ENCODE assay signal across 8 mouse cellular contexts in the genomic region with DNA sequence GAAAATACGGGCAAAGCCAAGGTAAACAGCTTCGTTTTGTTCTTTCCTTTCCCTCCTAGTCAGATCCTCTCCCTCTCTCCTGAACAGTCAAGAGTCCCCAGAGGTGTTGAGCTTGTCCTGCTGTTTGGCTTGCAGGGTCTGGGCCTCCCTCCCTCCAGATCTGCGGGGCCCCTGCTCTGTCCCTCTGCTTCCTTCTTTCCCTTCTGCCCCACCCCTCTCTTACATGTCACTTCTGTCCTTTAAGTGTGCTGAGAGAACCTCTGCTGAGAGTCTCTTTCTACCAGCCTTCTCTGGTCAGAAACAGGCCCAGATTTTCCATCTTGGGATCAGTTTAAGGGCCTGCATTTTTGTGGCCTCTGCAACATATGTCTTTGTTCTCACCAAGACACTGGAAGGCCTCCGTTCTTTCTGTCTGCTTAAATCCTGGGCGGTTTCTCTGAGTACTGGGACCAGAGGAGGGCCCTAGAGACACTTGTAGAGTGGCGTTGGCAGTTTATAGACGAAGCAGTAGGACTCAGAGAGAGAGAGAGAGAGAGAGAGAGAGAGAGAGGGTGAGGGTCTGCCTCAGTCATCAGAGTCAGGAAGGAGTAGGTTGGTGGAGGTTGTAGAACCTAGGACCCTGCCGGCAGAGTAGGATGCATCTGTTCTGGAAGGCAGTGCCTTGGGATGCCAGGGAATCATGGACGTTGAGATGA. TPM values are rescaled to one million over a fixed set of nuclear protein-coding genes. Genes with fewer than 3 reads are reported as not detected.
DNase-seq lines count a peak whose midpoint lies in the region; ATAC-seq and TF ChIP-seq lines count a peak whose summit lies in the region.

No protein-coding gene starts in this region.

- no peaks in the 10 kb centered on the region for H3K9me3 ChIP-seq in intestine, postnatal 0 days (ENCODE audit: control insufficient read depth)
- H3K9me3 ChIP-seq in midbrain, embryonic 13.5 days = no peaks in the 10 kb centered on the region

- peak overlapping the region; percentile 55 for H3K9ac ChIP-seq in intestine, postnatal 0 days (ENCODE audit: low read depth, low read length)
- peak overlapping the region; percentile 89 for H3K9ac ChIP-seq in midbrain, embryonic 13.5 days (replicated peaks)

- H3K27me3 ChIP-seq in intestine, postnatal 0 days (replicated peaks; ENCODE audit: control insufficient read depth, insufficient read depth, low read length) = no peaks in the 10 kb centered on the region
- no peaks in the 10 kb centered on the region for H3K27me3 ChIP-seq in midbrain, embryonic 13.5 days

- ATAC-seq in intestine, postnatal 0 days = peak; percentile 36; the same call in 1 of the 2 replicates
- peak; percentile 38 for ATAC-seq in midbrain, embryonic 13.5 days

- H3K4me1 ChIP-seq in embryonic fibroblast, embryonic 13.5 days (ENCODE audit: control insufficient read depth, insufficient read depth, low read length) = peaks cover 6% of the 10 kb centered on the region; the same call in 1 of the 2 replicates
- H3K4me1 ChIP-seq in intestine, postnatal 0 days (replicated peaks; ENCODE audit: control insufficient read depth, insufficient read depth, low read length) = 0 out of 2 replicates have a peak, but pooled peaks cover 8% of the 10 kb centered on the region
- peaks cover 62% of the 10 kb centered on the region for H3K4me1 ChIP-seq in midbrain, embryonic 13.5 days (replicated peaks)

- peak overlapping the region; percentile 87 for H3K27ac ChIP-seq in embryonic fibroblast, embryonic 13.5 days (ENCODE audit: insufficient read depth, low read length)
- H3K27ac ChIP-seq in intestine, postnatal 0 days (ENCODE audit: low read depth, low read length) = peak overlapping the region; percentile 79
- peak overlapping the region; percentile 90 for H3K27ac ChIP-seq in midbrain, embryonic 13.5 days

- no peak; the same call in 1 of the 2 replicates for TF ChIP-seq POLR2A in embryonic fibroblast, embryonic 13.5 days (IDR thresholded peaks at IDR 0.05; ENCODE audit: low read depth, low read length)

- TF ChIP-seq CTCF in embryonic fibroblast, embryonic 13.5 days (IDR thresholded peaks at IDR 0.05; ENCODE audit: borderline replicate concordance, insufficient read depth, low read length) = no peak
- TF ChIP-seq CTCF in intestine, postnatal 0 days (IDR thresholded peaks at IDR 0.05; ENCODE audit: low read depth) = no peak

- WGBS in intestine, postnatal 0 days = 1% methylated on average over 9 of the region's 9 CpGs
- 0% methylated on average over 9 of the region's 9 CpGs for WGBS in midbrain, embryonic 13.5 days

- H3K36me3 ChIP-seq in intestine, postnatal 0 days (ENCODE audit: control insufficient read depth, insufficient read depth) = no peaks in the 10 kb centered on the region
- H3K36me3 ChIP-seq in midbrain, embryonic 13.5 days = no peaks in the 10 kb centered on the region

- H3K4me3 ChIP-seq in embryonic fibroblast, embryonic 13.5 days (ENCODE audit: insufficient read depth, low read length) = peak overlapping the region; percentile 76
- peak overlapping the region; percentile 57 for H3K4me3 ChIP-seq in intestine, postnatal 0 days (ENCODE audit: low read depth, low read length)
- peak overlapping the region; percentile 74 for H3K4me3 ChIP-seq in midbrain, embryonic 13.5 days (replicated peaks)

- H3K4me2 ChIP-seq in intestine, postnatal 0 days (replicated peaks; ENCODE audit: low read depth) = peak overlapping the region; percentile 96
- H3K4me2 ChIP-seq in midbrain, embryonic 13.5 days (replicated peaks) = peak overlapping the region; percentile 85

- DNase-seq in kidney, postnatal 4 days = peak; percentile 40 to 42
- DNase-seq in kidney, postnatal 36 days = no peak
- no peak for DNase-seq in urinary bladder, postnatal 10 days (ENCODE audit: low spot score)
- no peak for DNase-seq in T-cell, adult 2 months (ENCODE audit: low spot score)
- no peak for DNase-seq in urinary bladder, postnatal 25 days (ENCODE audit: low spot score)

RNA-seq across cellular contexts. Expression of gene Nynrin, which starts 0.7 kb away (rescaled TPM):
- 31.7 and 36.6 TPM in 2 replicates for polyA plus RNA-seq in embryonic fibroblast, embryonic 13.5 days (2011; ENCODE audit: insufficient read length, low read depth, missing spikeins)
- polyA plus RNA-seq in intestine, postnatal 0 days (2015; fragmentation: Nextera tagmentation; extraction: Ambion mirVana) = 2.2 and 2.5 TPM in 2 replicates
- 13.4 and 13.5 TPM in 2 replicates for polyA plus RNA-seq in midbrain, embryonic 13.5 days (2015; fragmentation: Nextera tagmentation; extraction: Ambion mirVana)

RNA-seq across cellular contexts. Expression of gene Cbln3, which starts 29.6 kb away (rescaled TPM):
- polyA plus RNA-seq in embryonic fibroblast, embryonic 13.5 days (2011; ENCODE audit: insufficient read length, low read depth, missing spikeins) = 0.23 and 0.35 TPM in 2 replicates
- polyA plus RNA-seq in intestine, postnatal 0 days (2015; fragmentation: Nextera tagmentation; extraction: Ambion mirVana) = 0.16 and 0.26 TPM in 2 replicates
- polyA plus RNA-seq in midbrain, embryonic 13.5 days (2015; fragmentation: Nextera tagmentation; extraction: Ambion mirVana) = 0.23 and 0.26 TPM in 2 replicates

RNA-seq across cellular contexts. Expression of gene Khnyn, which starts 30.2 kb away (rescaled TPM):
- 15.4 and 17.5 TPM in 2 replicates for polyA plus RNA-seq in embryonic fibroblast, embryonic 13.5 days (2011; ENCODE audit: insufficient read length, low read depth, missing spikeins)
- 5.1 and 6.3 TPM in 2 replicates for polyA plus RNA-seq in intestine, postnatal 0 days (2015; fragmentation: Nextera tagmentation; extraction: Ambion mirVana)
- 10.1 and 11.1 TPM in 2 replicates for polyA plus RNA-seq in midbrain, embryonic 13.5 days (2015; fragmentation: Nextera tagmentation; extraction: Ambion mirVana)

RNA-seq across cellular contexts. Expression of gene Nfatc4, which starts 31.6 kb away (rescaled TPM):
- 88.8 and 98.2 TPM in 2 replicates for polyA plus RNA-seq in embryonic fibroblast, embryonic 13.5 days (2011; ENCODE audit: insufficient read length, low read depth, missing spikeins)
- 5.9 and 6.1 TPM in 2 replicates for polyA plus RNA-seq in intestine, postnatal 0 days (2015; fragmentation: Nextera tagmentation; extraction: Ambion mirVana)
- 7.9 and 8.8 TPM in 2 replicates for polyA plus RNA-seq in midbrain, embryonic 13.5 days (2015; fragmentation: Nextera tagmentation; extraction: Ambion mirVana)

RNA-seq across cellular contexts. Expression of gene Sdr39u1, which starts 45.5 kb away (rescaled TPM):
- 19.6 and 25.0 TPM in 2 replicates for polyA plus RNA-seq in embryonic fibroblast, embryonic 13.5 days (2011; ENCODE audit: insufficient read length, low read depth, missing spikeins)
- 70.9 and 71.5 TPM in 2 replicates for polyA plus RNA-seq in intestine, postnatal 0 days (2015; fragmentation: Nextera tagmentation; extraction: Ambion mirVana)
- polyA plus RNA-seq in midbrain, embryonic 13.5 days (2015; fragmentation: Nextera tagmentation; extraction: Ambion mirVana) = 89.4 and 92.5 TPM in 2 replicates

Comparison
In these comparisons a context has a peak if more than half of its experiments do, and no peak if none do; other contexts are left out.
1. DNase-seq: peak in kidney, postnatal 4 days (2 of 2); none in kidney, postnatal 36 days (0 of 2), urinary bladder, postnatal 10 days (single experiment), T-cell, adult 2 months (single experiment) and urinary bladder, postnatal 25 days (single experiment).
2. Peak in every context shown above with its lines, with median percentiles within 50 percentile points of each other: H3K27ac ChIP-seq and H3K4me3 ChIP-seq.